Mouse (Mus musculus) forebrain, embryonic 14.5 days (tissue): ENCODE measurements around the gene Scaf4. TPM values are rescaled to one million over a fixed set of nuclear protein-coding genes. Genes with fewer than 3 reads are reported as not detected.
A peak's percentile ranks its signal among the peaks of the same experiment; 100 is the strongest.

Source experiments
- ATAC-seq: fragments of 200-750 bp; cut with Nextera tagmentation; 2 replicates; pipeline ENCODE4 v1.8.0; 2017; ENCODE audit warnings: mild to moderate bottlenecking, moderate library complexity
- DNase-seq: peaks from one replicate; pipeline ENCODE4 v3.0.0-alpha.2; 2015; ENCODE audit warnings: low spot score
- H3K27ac ChIP-seq: fragments of 300-500 bp; sonication (generic); 2 replicates; pipeline ENCODE4 v1.5.1; 2014; ENCODE audit warnings: low read depth, mild to moderate bottlenecking, control low read depth, low read length, moderate library complexity
- H3K27me3 ChIP-seq: fragments of 300-500 bp; sonication (generic); replicated peaks from 2 replicates; pipeline ENCODE4 v1.6.1; 2014; ENCODE audit warnings: low read length, control low read depth, mixed read lengths; ENCODE audit not compliant: control insufficient read depth, insufficient read depth
- H3K36me3 ChIP-seq: fragments of 300-500 bp; sonication (generic); 2 replicates; pipeline ENCODE4 v1.6.1; 2014; ENCODE audit warnings: low read length, control low read depth; ENCODE audit not compliant: control insufficient read depth, insufficient read depth
- H3K4me1 ChIP-seq: fragments of 300-500 bp; sonication (generic); 2 replicates; pipeline ENCODE4 v1.6.1; 2014; ENCODE audit warnings: antibody characterized with exemption, low read length, control low read depth; ENCODE audit not compliant: control insufficient read depth, insufficient read depth
- H3K4me2 ChIP-seq: fragments of 300-500 bp; sonication (generic); 2 replicates; pipeline ENCODE4 v1.6.1; 2014; ENCODE audit warnings: mild to moderate bottlenecking, control low read depth, low read length
- H3K4me3 ChIP-seq: fragments of 300-500 bp; sonication (generic); 2 replicates; pipeline ENCODE4 v1.5.1; 2014; ENCODE audit warnings: low read depth, low read length, control low read depth
- H3K9ac ChIP-seq: fragments of 300-500 bp; sonication (generic); 2 replicates; pipeline ENCODE4 v1.6.1; 2014; ENCODE audit warnings: mild to moderate bottlenecking, low read length, control low read depth, moderate library complexity
- H3K9me3 ChIP-seq: fragments of 300-500 bp; sonication (generic); replicated peaks from 2 replicates; pipeline ENCODE4 v1.6.1; 2016; ENCODE audit warnings: low read length, control low read depth, mixed read lengths; ENCODE audit not compliant: control insufficient read depth
- WGBS: fragments of 180-500 bp; shearing (Covaris S2); extraction: QIAGEN DNeasy Blood & Tissue Kit; methylation state at CpG from one replicate; pipeline ENCODE4 v1.1.7; 2014; 5-methylcytosine and 5-hydroxymethylcytosine counted together
- polyA plus RNA-seq: library from polyadenylated mRNA; unstranded; fragments of >200 nt; fragmentation: Nextera tagmentation; extraction: Ambion mirVana; gene quantifications from 2 replicates; pipeline ENCODE4 v1.2.1, GENCODE M21; 2014

The Scaf4 gene
- polyA plus RNA-seq, 1 experiment from 2014 or later = 13.1 TPM

DNA sequence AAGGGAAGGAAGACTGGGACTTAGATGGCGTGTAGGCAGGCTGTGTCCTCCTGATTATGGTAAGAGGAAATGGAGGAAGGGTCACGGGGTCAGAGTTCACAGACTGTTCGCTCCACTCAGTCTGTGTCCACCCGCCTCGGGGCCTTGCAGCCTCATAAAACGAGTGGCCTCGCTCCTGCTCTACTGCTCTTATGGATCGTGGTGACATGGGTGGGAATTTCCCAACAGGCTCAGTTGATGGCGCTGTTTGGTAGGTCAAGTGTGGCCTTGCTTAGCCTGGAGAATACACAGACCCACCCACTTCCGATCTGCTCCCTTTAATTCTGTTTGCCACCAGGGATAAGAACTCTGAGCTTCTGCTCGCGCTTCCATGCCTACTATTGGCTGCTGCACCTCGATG lies 96.8 kb downstream of the Scaf4 start:
- no peak for DNase-seq
- H3K4me2 ChIP-seq = no peak overlapping the region
- H3K9me3 ChIP-seq = no peaks in the 10 kb centered on the region
- H3K4me3 ChIP-seq = no peak overlapping the region
- H3K9ac ChIP-seq = no peak overlapping the region
- no peak for ATAC-seq
- WGBS = 52% methylated on average over 13 of the region's 13 CpGs
- H3K27me3 ChIP-seq = no peaks in the 10 kb centered on the region
- H3K27ac ChIP-seq = no peak overlapping the region
- H3K4me1 ChIP-seq = no peaks in the 10 kb centered on the region
- no peaks in the 10 kb centered on the region for H3K36me3 ChIP-seq

DNA sequence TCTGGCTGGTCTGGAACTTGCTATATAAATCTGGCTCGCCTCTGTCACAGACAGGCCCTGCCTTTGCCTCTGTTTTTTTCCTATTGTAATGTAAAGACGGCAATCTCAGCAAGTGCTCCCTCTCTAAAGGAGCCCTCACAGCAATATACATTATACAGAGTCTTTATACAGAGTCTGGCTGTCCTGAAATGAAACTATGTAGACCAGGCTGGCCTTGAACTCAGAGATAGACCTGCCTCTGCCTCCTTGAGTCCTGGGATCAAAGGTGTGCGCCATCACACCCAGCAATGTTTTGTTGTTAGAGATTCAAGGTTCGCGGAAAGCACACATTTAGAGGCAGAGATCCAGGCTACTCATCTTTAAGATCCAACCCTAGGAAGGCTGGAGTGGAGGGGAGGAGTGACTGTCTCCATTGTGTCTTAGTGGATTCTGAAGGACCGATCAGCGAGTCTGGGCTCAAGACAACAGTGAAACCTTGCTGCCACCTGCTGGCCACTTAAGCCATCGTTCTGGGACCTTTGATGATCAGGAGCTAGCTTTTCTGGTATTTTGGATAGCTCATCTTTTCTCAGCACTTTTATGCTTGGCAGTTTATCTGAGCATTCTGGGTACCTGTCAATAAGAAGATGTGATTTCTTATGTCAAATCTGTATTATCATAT lies 98.2 kb downstream of the Scaf4 start:
- Histone ChIP-seq H3K27me3 (0 out of 2 replicates have a peak, but pooled peaks cover 3% of the 10 kb centered on the region), H3K27ac (no peak overlapping the region), H3K9me3 (no peaks in the 10 kb centered on the region), H3K4me2 (no peak overlapping the region), H3K4me1 (no peaks in the 10 kb centered on the region), H3K9ac (no peak overlapping the region), H3K36me3 (no peaks in the 10 kb centered on the region), H3K4me3 (no peak overlapping the region)
- ATAC-seq (peak; percentile 88), DNase-seq (peak; percentile 91)
- 40% methylated on average over 8 of the region's 8 CpGs for WGBS

DNA sequence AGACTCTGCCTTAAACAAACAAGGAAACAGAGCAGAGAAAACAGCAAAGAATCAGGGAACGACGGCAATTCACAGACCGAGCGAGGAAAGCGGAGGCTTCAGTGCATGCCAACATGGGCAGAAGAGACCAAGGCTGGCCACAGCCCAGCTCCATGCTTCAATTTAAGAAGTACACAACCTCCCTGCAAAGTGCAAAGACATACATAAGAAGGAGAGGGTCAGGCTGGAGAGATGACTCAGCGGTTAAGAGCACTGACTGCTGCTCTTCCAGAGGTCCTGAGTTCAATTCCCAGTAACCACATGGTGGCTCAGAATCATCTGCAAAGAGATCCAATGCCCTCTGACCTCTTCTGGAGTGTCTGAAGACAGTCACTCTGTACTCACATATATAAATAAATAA lies 100.2 kb downstream of the Scaf4 start:
- no peaks in the 10 kb centered on the region for H3K9me3 ChIP-seq
- no peaks in the 10 kb centered on the region for H3K4me1 ChIP-seq
- no peak overlapping the region for H3K27ac ChIP-seq
- H3K4me3 ChIP-seq = no peak overlapping the region
- no peak for ATAC-seq
- H3K4me2 ChIP-seq = no peak overlapping the region
- 90% methylated on average over 6 of the region's 6 CpGs for WGBS
- H3K27me3 ChIP-seq = 0 out of 2 replicates have a peak, but pooled peaks cover 3% of the 10 kb centered on the region
- DNase-seq = no peak
- H3K9ac ChIP-seq = no peak overlapping the region
- H3K36me3 ChIP-seq = no peaks in the 10 kb centered on the region

DNA sequence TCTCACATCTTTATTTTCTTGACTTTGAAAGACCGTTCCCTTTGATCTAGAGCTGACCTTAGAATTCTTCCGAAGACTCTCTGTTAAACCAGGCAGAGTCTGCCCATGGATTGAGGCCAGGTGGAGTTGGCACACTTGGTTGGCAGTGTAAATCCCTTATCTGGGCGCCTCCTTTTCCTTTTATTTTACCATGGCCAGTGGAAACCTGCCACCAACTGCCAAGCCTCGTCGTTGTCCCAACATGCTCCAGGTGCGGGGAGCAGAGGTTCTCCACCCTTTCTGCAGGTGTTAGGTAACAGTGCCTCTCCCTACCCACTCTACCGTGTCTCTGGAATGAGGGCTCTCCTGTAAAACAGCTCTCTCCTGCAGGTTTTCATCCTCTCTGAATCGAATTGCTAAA lies 102.6 kb downstream of the Scaf4 start:
- H3K27me3 ChIP-seq = 0 out of 2 replicates have a peak, but pooled peaks cover 3% of the 10 kb centered on the region
- ATAC-seq = no peak
- no peaks in the 10 kb centered on the region for H3K9me3 ChIP-seq
- H3K4me1 ChIP-seq = 0 out of 2 replicates have a peak, but pooled peaks cover under 1% of the 10 kb centered on the region
- H3K4me2 ChIP-seq = no peak overlapping the region
- H3K27ac ChIP-seq = no peak overlapping the region
- no peaks in the 10 kb centered on the region for H3K36me3 ChIP-seq
- no peak for DNase-seq
- 91% methylated on average over 8 of the region's 8 CpGs for WGBS
- H3K9ac ChIP-seq = no peak overlapping the region
- H3K4me3 ChIP-seq = no peak overlapping the region

DNA sequence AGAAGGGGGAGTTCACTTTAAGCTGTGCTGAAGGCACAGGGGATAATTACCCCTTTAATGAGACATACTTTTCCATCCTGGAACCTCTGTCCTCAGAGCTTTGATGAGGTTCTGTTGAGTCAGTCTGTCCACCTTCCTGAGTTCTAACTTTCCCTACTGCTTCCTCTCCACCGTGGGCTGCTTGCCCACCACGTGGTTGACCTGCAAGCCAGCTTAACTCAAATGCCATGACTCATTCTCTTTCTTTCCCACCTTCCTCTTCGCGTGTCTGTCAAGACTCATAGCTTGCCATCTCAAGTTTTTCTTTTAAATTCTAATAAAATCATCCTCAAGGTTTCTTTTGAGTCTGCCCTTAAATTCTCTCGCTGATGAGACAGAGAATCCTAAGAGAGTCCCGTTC lies 103.3 kb downstream of the Scaf4 start:
- Histone ChIP-seq H3K9me3 (no peaks in the 10 kb centered on the region), H3K4me3 (no peak overlapping the region), H3K27ac (no peak overlapping the region), H3K27me3 (0 out of 2 replicates have a peak, but pooled peaks cover 3% of the 10 kb centered on the region), H3K9ac (no peak overlapping the region), H3K4me2 (no peak overlapping the region), H3K4me1 (0 out of 2 replicates have a peak, but pooled peaks cover 3% of the 10 kb centered on the region), H3K36me3 (no peaks in the 10 kb centered on the region)
- no peak for ATAC-seq
- WGBS = 84% methylated on average over 6 of the region's 6 CpGs
- DNase-seq = no peak

DNA sequence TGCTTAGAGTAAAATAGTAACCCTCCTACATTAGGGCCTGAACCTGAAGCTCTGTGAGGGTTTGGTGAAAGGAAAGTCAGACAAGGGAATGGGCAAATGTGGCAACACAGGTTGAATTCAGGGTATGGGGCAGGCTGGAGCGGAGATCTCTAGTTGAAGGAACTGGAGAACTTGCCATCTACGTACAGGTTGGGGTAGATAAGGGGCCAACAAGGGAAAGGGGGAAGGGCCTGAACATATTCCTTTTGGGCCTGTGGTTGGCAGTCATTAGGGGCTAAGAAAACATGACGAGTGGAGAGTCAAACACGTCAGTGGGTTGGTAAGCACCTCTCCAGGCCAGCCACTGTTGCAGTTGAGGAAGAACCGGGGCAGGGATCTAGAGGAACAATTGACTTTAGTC lies 104.4 kb downstream of the Scaf4 start:
- H3K27ac ChIP-seq = no peak overlapping the region
- no peak overlapping the region for H3K4me2 ChIP-seq
- H3K4me1 ChIP-seq = 0 out of 2 replicates have a peak, but pooled peaks cover 3% of the 10 kb centered on the region
- no peak overlapping the region for H3K9ac ChIP-seq
- H3K9me3 ChIP-seq = no peaks in the 10 kb centered on the region
- 89% methylated on average over 5 of the region's 5 CpGs for WGBS
- 0 out of 2 replicates have a peak, but pooled peaks cover 3% of the 10 kb centered on the region for H3K27me3 ChIP-seq
- H3K4me3 ChIP-seq = no peak overlapping the region
- H3K36me3 ChIP-seq = no peaks in the 10 kb centered on the region
- DNase-seq (no peak), ATAC-seq (no peak)

DNA sequence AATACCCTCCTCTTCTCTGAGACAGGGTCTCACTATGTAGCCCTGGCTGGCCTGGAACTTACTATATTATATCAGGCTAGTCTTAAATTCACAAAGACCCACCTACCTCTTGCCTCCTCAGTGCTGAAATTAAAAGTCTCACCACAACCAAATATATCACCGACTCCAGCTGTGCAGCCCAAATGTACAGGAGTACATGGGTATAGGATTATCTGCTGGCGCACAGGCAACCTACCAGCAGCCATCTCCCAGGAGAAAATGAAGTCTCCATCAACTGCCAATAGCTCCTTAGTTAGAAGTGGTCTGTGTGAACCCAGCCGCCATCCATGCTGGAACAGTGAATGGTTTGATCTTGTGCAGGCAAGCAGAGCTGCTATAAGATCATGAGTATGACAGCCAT lies 105.9 kb downstream of the Scaf4 start:
- no peak overlapping the region for H3K27ac ChIP-seq
- H3K36me3 ChIP-seq = no peaks in the 10 kb centered on the region
- H3K9ac ChIP-seq = no peak overlapping the region
- 93% methylated on average over 3 of the region's 3 CpGs for WGBS
- no peaks in the 10 kb centered on the region for H3K9me3 ChIP-seq
- H3K27me3 ChIP-seq = 0 out of 2 replicates have a peak, but pooled peaks cover 3% of the 10 kb centered on the region
- ATAC-seq (no peak), DNase-seq (no peak)
- H3K4me2 ChIP-seq = no peak overlapping the region
- no peak overlapping the region for H3K4me3 ChIP-seq
- 0 out of 2 replicates have a peak, but pooled peaks cover 3% of the 10 kb centered on the region for H3K4me1 ChIP-seq

DNA sequence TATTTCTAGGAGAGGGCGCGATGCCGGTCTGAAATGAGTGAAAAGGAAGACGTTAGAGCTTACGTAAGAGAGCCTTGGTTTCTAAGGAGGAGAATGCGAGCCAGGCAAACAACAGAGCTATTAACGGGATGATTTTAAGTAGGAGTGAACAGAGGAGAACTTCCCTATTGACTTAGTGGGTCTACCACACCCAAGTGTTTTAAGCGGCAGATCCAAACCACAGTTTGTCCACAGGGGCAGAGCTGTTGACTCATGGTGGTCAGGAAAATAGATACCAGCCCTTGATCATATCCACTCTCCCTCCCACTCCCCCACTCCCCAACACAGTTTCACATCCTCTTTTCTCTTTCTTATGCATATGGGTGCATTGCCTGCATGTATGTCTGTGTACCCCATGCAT lies 106.9 kb downstream of the Scaf4 start:
- ATAC-seq = no peak
- WGBS = 78% methylated on average over 8 of the region's 8 CpGs
- Histone ChIP-seq H3K4me3 (no peak overlapping the region), H3K27me3 (0 out of 2 replicates have a peak, but pooled peaks cover 3% of the 10 kb centered on the region), H3K27ac (no peak overlapping the region), H3K9ac (no peak overlapping the region), H3K4me1 (0 out of 2 replicates have a peak, but pooled peaks cover 3% of the 10 kb centered on the region), H3K36me3 (no peaks in the 10 kb centered on the region), H3K9me3 (no peaks in the 10 kb centered on the region), H3K4me2 (no peak overlapping the region)
- no peak for DNase-seq

DNA sequence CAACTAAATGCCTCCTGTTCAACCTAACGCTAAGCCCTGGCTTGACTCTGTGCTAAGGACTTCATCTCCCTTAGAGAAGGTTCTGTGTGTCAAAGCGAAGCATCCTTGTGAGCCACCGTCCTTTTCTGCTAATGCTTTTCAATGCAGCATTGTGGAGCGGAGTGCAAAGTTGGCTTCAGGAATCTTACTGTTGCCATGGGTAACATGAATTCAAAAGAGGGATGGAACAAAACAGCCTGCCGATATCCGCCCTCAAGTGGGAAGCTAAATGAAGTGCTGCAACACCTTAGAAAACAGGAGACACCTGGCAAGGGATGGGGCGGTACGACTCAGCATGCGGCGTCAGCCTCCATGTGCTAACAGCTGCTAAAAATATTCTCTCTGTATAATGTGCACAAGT lies 107.8 kb downstream of the Scaf4 start:
- no peak overlapping the region for H3K9ac ChIP-seq
- no peaks in the 10 kb centered on the region for H3K9me3 ChIP-seq
- no peak overlapping the region for H3K4me2 ChIP-seq
- H3K27me3 ChIP-seq = 0 out of 2 replicates have a peak, but pooled peaks cover 2% of the 10 kb centered on the region
- ATAC-seq = peak; percentile 84
- DNase-seq = peak; percentile 78
- no peak overlapping the region for H3K27ac ChIP-seq
- H3K36me3 ChIP-seq = no peaks in the 10 kb centered on the region
- 19% methylated on average over 10 of the region's 10 CpGs for WGBS
- H3K4me1 ChIP-seq = peaks cover 4% of the 10 kb centered on the region; the same call in 1 of the 2 replicates
- H3K4me3 ChIP-seq = no peak overlapping the region
